Mouse (Mus musculus): ENCODE data around the gene Myo3b.

Myo3b gene

DNA sequence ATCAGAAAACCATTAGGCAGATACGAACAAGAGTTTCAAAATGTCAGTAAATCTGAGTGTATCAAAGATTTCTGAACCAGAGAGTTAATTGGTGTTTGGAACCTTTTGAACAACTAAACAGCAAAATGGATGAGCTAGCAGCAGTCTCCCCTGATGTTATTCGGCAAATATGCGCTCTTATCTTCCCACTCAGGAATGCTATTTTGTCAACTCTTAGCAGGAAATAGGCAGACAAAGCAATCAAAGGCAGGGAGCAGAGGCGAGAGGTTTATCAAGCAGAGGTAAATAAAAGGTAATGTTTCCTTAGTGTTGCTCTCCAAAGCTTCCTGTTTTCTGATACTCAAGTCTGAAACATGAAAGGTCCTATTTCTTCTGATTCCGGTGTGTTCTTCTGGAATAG lies 252.1 kb downstream of the Myo3b start:
- DNase-seq = no peak

- no peak for DNase-seq
Measured at GRCm38 (mm10) chr2:70292776-70293175, 253.8 kb downstream of the Myo3b start.

DNA sequence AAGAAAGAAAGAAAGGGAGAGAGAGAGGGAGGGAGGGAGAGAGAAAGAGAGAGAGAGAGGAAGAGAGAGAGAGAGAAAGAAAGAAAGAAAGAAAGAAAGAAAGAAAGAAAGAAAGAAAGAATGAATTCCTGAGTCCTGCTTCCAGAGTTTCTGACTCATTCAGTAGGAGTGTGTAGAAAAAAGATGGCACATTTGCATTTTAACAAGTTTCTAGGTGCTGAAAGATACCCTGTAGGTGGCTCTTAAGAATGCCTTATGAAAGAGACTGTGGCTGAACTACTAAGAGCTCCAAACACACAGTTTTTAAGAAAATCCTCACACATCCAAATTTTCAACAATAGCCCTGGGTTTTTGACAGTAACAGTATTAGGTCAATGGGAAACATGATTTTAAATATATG lies 264.0 kb downstream of the Myo3b start:
- DNase-seq = no peak

- DNase-seq = no peak
Measured at GRCm38 (mm10) chr2:70315125-70315524, 276.2 kb downstream of the Myo3b start.

GRCm38 (mm10) chr2:70315734-70316133 lies 276.8 kb downstream of the Myo3b start:
- no peak for DNase-seq

DNA sequence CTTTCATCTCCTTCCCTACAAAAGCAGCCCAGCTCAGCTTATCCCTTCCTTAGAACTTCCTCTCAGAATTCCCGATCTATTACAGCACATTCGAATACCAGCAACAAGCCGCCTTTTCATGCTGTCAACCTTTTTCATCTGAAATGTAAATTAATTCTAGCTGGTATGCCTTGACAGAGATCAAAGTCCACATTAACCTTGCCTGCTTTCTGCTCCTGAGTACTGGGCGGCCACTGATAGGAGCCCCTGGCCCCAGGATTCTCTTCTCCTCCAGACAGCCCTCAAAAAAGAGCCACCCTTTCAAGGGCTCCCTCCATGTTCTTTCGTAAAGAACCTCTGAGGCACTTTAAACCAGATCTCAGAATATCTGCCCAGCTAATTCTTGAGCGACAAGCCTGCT lies 278.9 kb downstream of the Myo3b start:
- DNase-seq = no peak

DNA sequence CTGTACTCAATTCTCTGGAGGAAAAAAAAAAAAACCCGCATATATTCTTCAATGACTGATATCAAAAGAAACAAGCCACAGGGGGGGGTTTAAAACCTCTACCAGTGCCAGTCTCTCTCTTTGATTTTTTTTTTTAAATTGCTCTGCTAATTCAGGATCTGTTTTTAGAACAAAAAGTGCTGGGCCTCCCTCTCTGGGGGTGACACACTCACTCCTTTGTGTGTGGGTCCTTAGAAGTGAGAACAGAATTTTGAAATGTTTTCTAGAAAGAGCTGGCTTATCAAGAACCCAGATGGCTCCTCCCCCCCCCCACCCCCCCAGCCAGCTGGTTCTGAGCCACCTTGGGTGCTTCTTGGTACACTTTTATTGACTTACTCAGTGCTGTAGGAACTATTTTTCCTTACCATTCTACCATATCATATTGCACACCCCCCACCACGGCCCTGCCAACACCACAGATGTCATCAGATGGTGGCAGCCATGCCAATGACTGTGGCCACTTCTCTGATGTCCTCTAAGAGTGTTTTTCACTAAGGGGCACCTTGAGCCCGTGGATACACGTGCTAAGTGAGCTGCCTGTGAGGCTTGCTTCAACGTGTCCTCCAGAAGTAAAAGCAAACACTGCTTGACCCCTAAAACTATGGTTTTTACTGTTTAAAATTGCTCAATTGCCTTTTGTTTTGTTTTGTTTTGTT lies 280.1 kb downstream of the Myo3b start:
- DNase-seq = no peak

DNA sequence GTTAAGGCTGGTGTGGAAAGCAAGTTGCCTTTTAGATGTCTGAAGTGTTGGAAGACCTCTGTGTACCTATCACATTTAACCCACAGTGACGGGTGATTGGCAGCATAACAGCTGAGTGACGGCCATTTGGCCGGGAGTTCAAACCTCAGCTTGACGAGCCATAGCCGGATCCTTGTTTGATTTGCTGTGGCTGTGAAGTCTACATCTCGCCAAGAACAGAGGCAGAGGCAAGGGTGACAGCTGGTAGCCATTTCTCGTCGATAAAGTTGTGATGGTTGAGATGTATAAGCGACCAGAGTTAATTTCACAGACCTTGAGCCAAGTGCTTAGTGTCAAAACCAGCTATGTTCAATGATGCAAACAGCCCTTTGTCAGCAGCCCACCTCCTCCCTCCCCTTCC lies 283.8 kb downstream of the Myo3b start:
- peak; percentile 69 to 71 for DNase-seq

- no peak for DNase-seq
Measured at GRCm38 (mm10) chr2:70327602-70328001, 288.7 kb downstream of the Myo3b start.

- no peak for DNase-seq
Measured at GRCm38 (mm10) chr2:70332905-70333304, 294.0 kb downstream of the Myo3b start.

DNA sequence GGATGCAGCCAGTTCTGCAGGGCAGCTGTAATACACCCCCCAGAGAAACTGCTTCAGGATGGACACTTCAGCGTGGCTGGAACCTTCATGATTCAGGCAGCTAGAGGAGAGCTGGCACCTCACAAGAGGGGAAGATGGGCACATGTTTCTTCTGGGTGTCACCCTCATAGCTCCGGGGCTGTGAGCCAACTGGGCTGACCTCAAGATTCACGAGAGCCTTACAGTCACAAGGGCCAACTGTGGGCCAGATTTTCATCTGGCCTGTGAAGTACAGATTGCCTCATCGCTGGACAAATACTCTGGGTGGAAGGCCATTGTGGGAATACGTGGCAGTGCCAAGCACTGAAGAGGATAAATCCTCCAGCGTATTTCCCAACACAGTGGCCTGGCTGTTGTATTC lies 294.6 kb downstream of the Myo3b start:
- no peak for DNase-seq

- DNase-seq = no peak
Measured at GRCm38 (mm10) chr2:70336551-70336950, 297.6 kb downstream of the Myo3b start.

DNA sequence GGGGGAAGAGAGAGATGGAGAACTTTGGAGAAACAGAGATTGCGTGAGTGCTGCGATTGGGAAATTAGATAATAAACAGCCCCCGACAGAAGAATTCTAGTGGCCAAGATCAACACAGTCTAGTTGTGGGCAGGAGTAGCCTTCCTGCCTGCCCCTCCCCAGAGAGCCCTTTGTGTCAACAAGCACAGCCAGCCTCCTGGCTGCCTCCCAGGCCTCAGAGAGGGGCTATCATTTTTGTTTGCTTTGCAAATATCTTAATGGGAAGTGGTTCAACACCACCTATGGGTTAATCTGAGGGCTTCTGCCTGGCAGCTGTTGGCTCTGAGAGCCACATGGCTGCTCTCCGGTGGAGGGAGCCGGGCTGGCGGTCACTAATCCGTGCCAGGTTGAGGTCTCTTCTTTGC lies 298.3 kb downstream of the Myo3b start:
- peak; percentile 62 to 73 for DNase-seq

GRCm38 (mm10) chr2:70337869-70338268 lies 298.9 kb downstream of the Myo3b start:
- DNase-seq = peak; percentile 32 to 52

DNA sequence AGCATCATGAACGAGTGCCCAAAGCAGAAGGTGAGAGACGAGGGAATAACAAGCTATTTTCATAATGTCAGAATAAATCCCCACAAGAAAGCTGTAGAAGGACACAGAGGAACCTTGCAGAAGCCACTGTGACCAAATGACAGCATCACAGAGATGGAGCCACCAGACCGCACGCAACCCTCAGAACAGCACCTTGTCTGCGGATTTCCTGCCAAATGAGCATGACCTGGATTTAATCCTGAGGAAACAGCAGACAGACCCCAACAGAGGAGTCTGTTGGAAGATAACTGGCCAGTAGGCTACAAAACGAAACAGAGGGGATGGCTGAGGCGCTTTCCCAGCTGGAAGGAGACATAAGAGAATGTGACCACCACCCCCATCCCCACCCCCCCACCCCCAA lies 300.1 kb downstream of the Myo3b start:
- no peak for DNase-seq

- no peak for DNase-seq
Measured at GRCm38 (mm10) chr2:70339501-70339900, 300.6 kb downstream of the Myo3b start.

DNA sequence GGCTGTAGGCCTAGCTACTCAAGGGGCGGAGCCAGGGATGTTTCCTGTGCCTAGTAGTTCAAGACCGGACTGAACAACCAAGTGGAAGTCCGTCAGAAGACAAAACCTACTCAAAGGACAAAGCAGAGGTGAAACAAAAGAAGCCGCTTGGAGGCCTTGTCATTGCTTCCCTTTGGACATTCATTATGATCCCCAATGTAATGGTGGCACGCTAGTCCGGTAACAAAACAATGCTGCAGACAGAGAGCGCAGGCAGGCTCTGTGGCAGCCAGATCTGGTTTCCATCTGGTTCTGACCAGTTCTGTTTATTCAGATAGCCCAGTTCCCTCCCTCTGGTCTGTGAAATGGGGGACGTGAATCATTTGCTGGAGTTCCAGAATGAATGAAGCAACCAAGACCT lies 301.3 kb downstream of the Myo3b start:
- no peak for DNase-seq

DNA sequence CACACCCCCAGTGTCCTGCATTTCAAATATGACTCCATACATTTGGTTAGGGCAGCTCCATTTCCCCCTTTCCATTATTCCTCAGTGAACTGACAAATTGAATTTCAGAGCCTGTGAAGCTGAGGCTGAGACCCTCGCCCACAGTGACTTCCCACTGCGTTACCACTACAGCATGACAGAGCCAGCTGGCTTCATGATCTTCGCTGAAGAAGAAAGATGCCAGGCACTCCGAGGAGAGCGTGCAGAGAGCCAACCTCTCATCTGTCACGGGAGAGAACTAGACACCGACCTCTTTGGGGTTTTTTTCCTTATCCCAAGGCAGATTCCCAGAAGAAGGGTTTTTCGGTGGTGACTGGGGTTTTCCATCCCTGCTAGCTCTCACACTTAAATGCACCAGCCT lies 306.2 kb downstream of the Myo3b start:
- no peak for DNase-seq

DNA sequence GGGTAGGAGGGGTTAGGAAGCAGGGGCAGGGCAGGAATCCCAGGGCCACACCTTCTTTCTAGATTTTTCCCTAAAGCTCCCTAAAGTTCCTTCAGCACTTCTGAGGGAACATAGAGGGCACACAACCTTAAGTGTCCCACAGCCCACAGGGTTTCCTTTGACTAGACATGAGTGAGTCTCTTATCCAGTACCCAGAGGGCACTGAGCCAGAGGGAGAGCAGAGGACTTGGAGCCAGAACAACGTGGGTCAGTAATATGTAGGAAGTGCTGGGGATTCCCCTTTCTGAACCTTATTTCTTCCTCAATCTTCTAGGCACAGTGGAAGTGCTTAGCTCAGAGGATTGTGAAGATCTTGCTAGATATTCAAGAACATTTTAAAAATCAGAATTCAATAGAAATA lies 308.6 kb downstream of the Myo3b start:
- DNase-seq = no peak

- DNase-seq = no peak
Measured at GRCm38 (mm10) chr2:70348793-70349553, 310.0 kb downstream of the Myo3b start.

DNA sequence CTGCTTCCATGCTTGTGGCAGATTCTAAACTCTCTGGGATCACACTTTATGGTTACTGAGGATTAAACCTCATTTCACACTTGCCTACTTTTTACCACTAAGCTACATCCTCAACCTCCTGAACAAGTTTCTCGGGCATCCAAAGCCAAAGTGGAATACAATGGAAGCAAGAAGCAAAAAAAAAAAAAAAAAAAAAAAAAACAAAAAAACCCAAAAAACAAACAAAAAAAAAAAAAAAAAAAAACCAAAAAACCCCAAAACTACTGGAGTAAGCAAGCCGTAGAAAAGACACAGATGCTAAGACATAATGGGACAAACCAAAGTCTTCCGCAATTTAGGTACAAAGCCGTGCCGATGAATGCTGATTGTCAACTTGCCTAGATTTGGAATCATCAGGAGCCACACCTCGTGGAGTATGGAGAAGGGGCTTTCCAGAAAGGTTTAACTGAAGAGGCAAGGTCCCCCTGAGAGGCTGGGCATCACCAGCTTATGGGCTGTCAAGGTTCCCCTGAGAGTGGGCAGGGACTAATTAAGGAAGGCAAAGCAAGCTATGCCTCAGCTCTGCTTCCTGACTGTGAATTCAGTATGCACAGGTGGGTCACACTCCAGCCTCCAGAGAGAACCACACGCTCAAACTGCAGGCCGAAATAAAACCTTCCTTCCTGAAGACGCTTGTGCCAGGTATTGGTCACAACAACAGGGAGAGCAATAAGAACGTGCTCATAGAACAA lies 313.7 kb downstream of the Myo3b start:
- DNase-seq = no peak

DNA sequence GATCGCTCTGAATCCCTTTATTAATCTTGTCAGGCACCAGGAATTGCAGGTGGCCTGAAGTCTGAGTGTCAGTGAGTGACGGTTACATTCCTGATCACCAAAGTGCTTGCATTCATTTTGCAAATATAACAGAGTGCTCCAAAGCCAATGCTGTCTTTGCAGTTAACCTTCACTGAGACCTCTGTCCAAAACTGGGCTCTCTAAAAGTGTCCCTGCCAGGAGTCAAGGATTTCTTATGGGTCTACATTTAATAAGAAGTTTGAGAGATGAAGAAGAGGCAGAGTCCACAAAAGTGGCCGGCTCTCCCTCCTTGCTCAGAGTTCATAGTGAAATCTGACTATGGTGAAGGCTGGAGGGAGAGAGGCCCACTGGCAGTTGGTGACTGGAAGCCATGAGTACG lies 315.1 kb downstream of the Myo3b start:
- DNase-seq = no peak

GRCm38 (mm10) chr2:70355026-70355425 lies 316.1 kb downstream of the Myo3b start:
- no peak for DNase-seq

- DNase-seq = no peak
Measured at GRCm38 (mm10) chr2:70369421-70369820, 330.5 kb downstream of the Myo3b start.

All from kidney, postnatal 4 days (tissue).